Mouse (Mus musculus): ENCODE results near the gene Klhl41.
"Not testable (repeated sequence)": the region's sequence is repeated elsewhere in the genome, so short reads cannot be mapped to it uniquely, and the experiment has no call there.

Gene Klhl41

GRCm38 (mm10) chr2:69669853-69670252 lies at the start of gene Klhl41:
Klhl41 (plus strand) TSS chr2:69670120.
- peak; percentile 2 for DNase-seq (ENCODE audit: low read depth, low spot score)

GRCm38 (mm10) chr2:69629215-69629614 lies 40.7 kb upstream of the Klhl41 start:
- DNase-seq (ENCODE audit: low read depth, low spot score): no peak

GRCm38 (mm10) chr2:69629914-69630313 lies 40.0 kb upstream of the Klhl41 start:
- no peak for DNase-seq (ENCODE audit: low read depth, low spot score)

- no peak for DNase-seq (ENCODE audit: low read depth, low spot score)
These were observed 39.1 kb upstream of the Klhl41 start for GRCm38 (mm10) chr2:69630792-69631191.

- no peak for DNase-seq (ENCODE audit: low read depth, low spot score)
These were observed 38.5 kb upstream of the Klhl41 start for GRCm38 (mm10) chr2:69631449-69631848.

- peak; percentile 67 for DNase-seq (ENCODE audit: low read depth, low spot score)
These were observed 34.7 kb upstream of the Klhl41 start for GRCm38 (mm10) chr2:69635064-69635701.

GRCm38 (mm10) chr2:69635807-69636206 lies 34.1 kb upstream of the Klhl41 start:
- no peak for DNase-seq (ENCODE audit: low read depth, low spot score)

GRCm38 (mm10) chr2:69637989-69638388 lies 31.9 kb upstream of the Klhl41 start:
- not testable (repeated sequence) for DNase-seq (ENCODE audit: low read depth, low spot score)

- no peak for DNase-seq (ENCODE audit: low read depth, low spot score)
These were observed 29.8 kb upstream of the Klhl41 start for GRCm38 (mm10) chr2:69640100-69640499.

GRCm38 (mm10) chr2:69644968-69645617 lies 24.8 kb upstream of the Klhl41 start:
- no peak for DNase-seq (ENCODE audit: low read depth, low spot score)

- peak; percentile 83 for DNase-seq (ENCODE audit: low read depth, low spot score)
These were observed 23.0 kb upstream of the Klhl41 start, which contains the start of gene Bbs5 for GRCm38 (mm10) chr2:69646726-69647490. Bbs5 (plus strand) TSS chr2:69647171.

- no peak for DNase-seq (ENCODE audit: low read depth, low spot score)
These were observed 20.2 kb upstream of the Klhl41 start for GRCm38 (mm10) chr2:69649716-69650115.

GRCm38 (mm10) chr2:69659326-69659725 lies 10.6 kb upstream of the Klhl41 start:
- no peak for DNase-seq (ENCODE audit: low read depth, low spot score)

- DNase-seq (ENCODE audit: low read depth, low spot score): no peak
These were observed 6.0 kb upstream of the Klhl41 start for GRCm38 (mm10) chr2:69663827-69664476.

- no peak for DNase-seq (ENCODE audit: low read depth, low spot score)
These were observed 2.3 kb upstream of the Klhl41 start for GRCm38 (mm10) chr2:69667656-69668055.

- no peak for DNase-seq (ENCODE audit: low read depth, low spot score)
These were observed 1.5 kb upstream of the Klhl41 start for GRCm38 (mm10) chr2:69668414-69668813.

- no peak for DNase-seq (ENCODE audit: low read depth, low spot score)
These were observed 3.8 kb downstream of the Klhl41 start for GRCm38 (mm10) chr2:69673723-69674122.

- DNase-seq (ENCODE audit: low read depth, low spot score): no peak
These were observed 5.3 kb downstream of the Klhl41 start for GRCm38 (mm10) chr2:69675266-69675665.

GRCm38 (mm10) chr2:69676713-69677112 lies 6.8 kb downstream of the Klhl41 start:
- no peak for DNase-seq (ENCODE audit: low read depth, low spot score)

GRCm38 (mm10) chr2:69677215-69677614 lies 7.3 kb downstream of the Klhl41 start:
- not testable (repeated sequence) for DNase-seq (ENCODE audit: low read depth, low spot score)

GRCm38 (mm10) chr2:69679990-69680389 lies 10.1 kb downstream of the Klhl41 start:
- no peak for DNase-seq (ENCODE audit: low read depth, low spot score)

GRCm38 (mm10) chr2:69681931-69682330 lies 12.0 kb downstream of the Klhl41 start:
- no peak for DNase-seq (ENCODE audit: low read depth, low spot score)
